Mouse (Mus musculus) layer of hippocampus, adult 11-12 months (tissue): ENCODE results near the gene 2310022A10Rik.
"Not testable (repeated sequence)": the region's sequence is repeated elsewhere in the genome, so short reads cannot be mapped to it uniquely, and the experiment has no call there.

ENCODE experiments used
- DNase-seq: peaks from one replicate; pipeline ENCODE4 v3.0.0; 2022; ENCODE audit warnings: low spot score

Gene 2310022A10Rik

DNA sequence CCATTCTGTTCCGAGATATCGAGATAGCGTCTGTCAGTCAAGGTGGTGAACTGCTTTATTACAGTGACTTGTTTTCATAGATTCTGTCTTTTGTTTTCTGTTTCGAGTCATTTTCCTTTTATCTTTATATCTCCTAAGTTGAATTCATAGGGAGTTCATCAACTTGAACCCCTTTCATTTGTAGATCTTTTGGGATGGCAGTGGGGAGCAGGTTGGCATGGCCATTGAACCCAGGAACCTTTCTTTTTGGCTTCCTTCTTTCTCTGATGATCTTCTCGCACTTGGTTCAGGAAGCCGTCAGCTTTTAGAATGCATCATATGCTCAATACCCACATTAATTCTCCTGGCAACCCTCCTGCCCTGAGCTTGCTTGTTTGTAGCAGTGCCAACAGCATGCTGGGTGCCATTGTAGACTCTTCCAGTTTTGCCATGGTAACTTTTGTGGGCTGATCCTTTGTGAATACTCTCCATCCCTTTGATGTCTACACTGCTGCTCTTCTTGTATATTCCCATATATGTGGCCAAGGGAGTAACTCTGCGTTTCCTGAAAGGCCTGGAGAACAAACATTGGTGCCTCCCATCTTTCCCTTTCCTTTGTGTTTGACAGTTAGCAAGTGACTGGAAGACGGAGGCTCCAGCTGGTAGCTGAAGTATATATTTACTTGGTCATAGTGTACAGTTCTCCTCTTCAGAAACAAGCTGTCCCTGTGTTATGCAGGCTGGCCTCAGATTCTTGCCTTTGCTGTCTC lies 60.9 kb downstream of the 2310022A10Rik start:
- DNase-seq: peak; percentile 72

DNA sequence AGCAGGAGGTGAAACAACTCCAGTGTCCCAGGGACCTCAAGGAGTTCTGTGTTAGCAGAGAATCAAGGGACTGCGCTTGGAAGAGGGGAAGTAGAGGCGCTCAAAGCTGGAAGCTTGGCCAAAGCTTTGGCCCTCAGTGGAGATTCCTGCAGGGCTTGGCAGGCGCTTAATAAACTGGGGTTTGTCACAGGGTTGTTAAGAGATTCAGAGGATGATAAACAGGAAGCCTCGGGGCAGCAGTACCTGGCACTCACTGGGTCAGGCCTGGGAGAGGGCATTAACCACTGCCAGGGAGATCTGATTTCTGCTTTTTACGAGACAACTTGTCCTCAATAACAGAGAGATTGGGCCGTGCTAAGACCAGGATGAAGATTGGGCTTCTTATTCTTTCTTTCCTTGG lies 68.0 kb downstream of the 2310022A10Rik start:
- DNase-seq: no peak

DNA sequence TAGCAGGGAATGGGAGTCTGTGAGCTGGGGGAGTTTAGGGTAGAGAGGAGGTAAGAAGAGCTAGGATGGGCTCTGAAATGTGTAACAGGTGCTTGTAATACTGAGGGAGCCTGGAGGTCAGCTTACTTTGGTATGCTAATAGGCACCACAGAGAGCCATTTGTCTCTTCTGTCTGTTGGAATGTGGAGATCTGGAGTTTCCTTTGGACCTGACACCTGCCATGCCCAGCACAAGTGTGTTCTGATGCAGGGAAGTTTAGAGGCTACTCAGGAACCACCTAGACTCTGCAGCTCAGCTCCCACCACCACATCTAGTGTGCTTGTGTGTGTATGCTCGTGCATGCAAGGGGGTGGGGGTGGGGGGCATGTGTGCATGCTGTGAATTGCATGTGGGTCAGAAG lies 69.2 kb downstream of the 2310022A10Rik start:
- no peak for DNase-seq

DNA sequence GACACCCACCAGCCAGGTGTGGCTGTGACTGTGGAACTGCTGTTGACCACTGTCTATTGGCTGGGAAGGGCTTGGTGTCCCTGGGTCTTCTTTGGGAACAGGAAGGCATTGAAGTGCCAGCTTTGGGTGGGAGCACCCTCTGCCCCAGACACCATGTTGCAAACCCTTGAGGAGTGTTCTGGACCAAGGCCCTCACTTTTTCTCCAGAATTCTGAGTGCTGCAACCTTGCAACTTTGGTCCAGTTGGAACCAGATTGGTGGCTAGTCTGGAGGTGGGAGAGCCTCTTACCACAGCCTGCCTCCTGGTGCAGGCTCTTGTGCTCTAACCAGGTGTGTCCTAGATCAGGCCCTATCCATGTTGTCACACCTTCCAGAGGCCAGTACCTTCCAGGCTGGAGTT lies 71.9 kb downstream of the 2310022A10Rik start:
- DNase-seq: no peak

DNA sequence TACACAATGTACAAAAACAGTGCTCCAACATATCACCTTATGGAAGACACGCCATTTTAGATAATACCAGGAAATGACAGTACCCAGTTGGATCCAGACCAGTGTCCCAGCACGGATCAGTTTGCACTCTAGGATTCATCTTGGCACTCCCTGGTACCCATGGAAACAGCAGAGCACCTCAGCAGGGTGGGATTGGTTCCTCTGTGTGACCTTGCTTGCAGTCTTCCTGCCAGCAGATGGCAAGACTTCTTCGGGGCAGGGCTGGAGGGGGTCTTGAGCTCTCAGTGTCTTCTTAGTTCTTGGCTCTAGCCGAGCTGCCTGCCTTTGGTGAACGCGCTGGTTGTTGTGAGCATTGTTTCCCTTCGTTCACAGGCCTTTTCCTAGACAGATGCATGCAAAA lies 74.7 kb downstream of the 2310022A10Rik start:
- no peak for DNase-seq

DNA sequence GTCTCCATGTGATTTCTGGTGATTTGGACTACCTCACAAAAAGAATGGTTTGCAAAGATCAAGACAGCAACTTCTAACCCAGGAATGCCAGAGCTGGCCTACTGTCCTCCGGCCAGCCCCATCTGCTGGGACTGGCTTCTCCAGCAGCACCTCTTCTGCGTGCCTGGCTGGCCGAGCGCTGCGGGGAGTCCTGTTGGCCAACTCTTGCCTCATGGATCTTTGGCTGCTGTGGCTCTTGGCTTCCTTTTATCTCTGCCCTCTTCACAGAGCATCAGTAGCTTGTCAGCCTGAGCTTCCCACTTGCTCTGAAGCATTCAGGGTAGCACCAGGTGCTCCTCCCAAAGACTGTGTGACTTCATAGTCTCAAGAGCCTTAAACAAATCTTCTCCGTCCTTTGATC lies 75.2 kb downstream of the 2310022A10Rik start:
- no peak for DNase-seq

DNA sequence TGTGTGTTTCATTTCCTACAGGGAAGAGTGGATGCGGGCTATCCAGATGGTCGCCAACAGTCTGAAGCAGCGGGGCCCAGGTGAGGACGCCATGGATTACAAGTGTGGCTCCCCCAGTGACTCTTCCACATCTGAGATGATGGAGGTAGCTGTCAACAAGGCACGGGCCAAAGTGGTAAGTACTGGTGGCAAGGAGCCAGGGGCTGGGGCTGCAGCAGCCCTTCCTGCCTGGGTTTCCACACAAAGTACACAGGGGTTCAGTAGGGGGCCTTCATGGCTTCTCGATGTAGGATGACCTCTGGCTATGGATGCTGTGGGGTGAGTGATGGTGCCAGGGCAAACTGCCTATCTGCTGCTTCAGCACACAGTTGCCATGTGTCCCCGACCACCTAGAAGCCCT lies 75.8 kb downstream of the 2310022A10Rik start:
- not testable (repeated sequence) for DNase-seq

DNA sequence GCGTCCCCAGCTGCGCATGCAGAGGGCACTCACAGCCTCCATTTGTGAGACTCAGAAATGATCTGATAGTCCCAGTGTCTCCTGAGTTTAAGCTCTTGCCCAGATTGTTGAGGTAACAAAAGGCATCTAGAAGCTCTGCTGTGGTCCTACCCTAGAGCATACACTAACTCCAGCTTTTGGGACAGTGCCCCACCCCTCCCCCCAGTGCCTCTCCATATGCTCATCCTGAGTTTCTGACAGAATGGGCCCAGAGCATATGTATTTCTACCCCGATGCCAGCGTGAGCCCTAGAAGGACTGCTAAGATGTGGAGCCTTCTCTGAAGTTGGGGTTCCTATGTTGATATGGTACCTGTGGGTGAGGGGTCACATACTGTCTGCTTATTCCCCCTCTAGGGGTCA lies 78.4 kb downstream of the 2310022A10Rik start:
- no peak for DNase-seq
